Mouse (Mus musculus): ENCODE measurements around the gene Slc35e2. TPM values are rescaled to one million over a fixed set of nuclear protein-coding genes. Genes with fewer than 3 reads are reported as not detected.

Gene Slc35e2
- polyA plus RNA-seq, 1 experiment from 2014 or later = 19.9 TPM

GRCm38 (mm10) chr4:155605132-155605531 is 3.9 kb downstream of the Slc35e2 start:
- Histone ChIP-seq H3K27me3 (ENCODE audit: control insufficient read depth, insufficient read depth, low read length) (no peaks in the 10 kb centered on the region), H3K27ac (no peak overlapping the region), H3K36me3 (replicated peaks; ENCODE audit: control insufficient read depth, insufficient read depth) (peaks cover 19% of the 10 kb centered on the region), H3K4me2 (replicated peaks) (no peak overlapping the region), H3K9me3 (ENCODE audit: control insufficient read depth, low read length) (no peaks in the 10 kb centered on the region), H3K4me1 (replicated peaks; ENCODE audit: control insufficient read depth, insufficient read depth, low read length) (peaks cover 14% of the 10 kb centered on the region; the same call in 1 of the 2 replicates), H3K9ac (no peak overlapping the region), H3K4me3 (replicated peaks; ENCODE audit: low read length) (no peak overlapping the region)
- DNase-seq (ENCODE audit: low spot score) = no peak
- 96% methylated on average over 4 of the region's 4 CpGs for WGBS
- no peak for ATAC-seq (ENCODE audit: low FRiP score)

GRCm38 (mm10) chr4:155606825-155607224 is 5.6 kb downstream of the Slc35e2 start:
- no peaks in the 10 kb centered on the region for H3K27me3 ChIP-seq (ENCODE audit: control insufficient read depth, insufficient read depth, low read length)
- ATAC-seq (ENCODE audit: low FRiP score) (no peak), DNase-seq (ENCODE audit: low spot score) (no peak)
- H3K36me3 ChIP-seq (replicated peaks; ENCODE audit: control insufficient read depth, insufficient read depth) = peaks cover 34% of the 10 kb centered on the region
- 73% methylated on average over 2 of the region's 2 CpGs for WGBS
- H3K4me3 ChIP-seq (replicated peaks; ENCODE audit: low read length) = no peak overlapping the region
- H3K9me3 ChIP-seq (ENCODE audit: control insufficient read depth, low read length) = no peaks in the 10 kb centered on the region
- no peak overlapping the region for H3K4me2 ChIP-seq (replicated peaks)
- no peak overlapping the region for H3K9ac ChIP-seq
- no peak overlapping the region for H3K27ac ChIP-seq
- H3K4me1 ChIP-seq (replicated peaks; ENCODE audit: control insufficient read depth, insufficient read depth, low read length) = peaks cover 9% of the 10 kb centered on the region; the same call in 1 of the 2 replicates

- DNase-seq (ENCODE audit: low spot score) (no peak), ATAC-seq (ENCODE audit: low FRiP score) (no peak)
- Histone ChIP-seq H3K27me3 (ENCODE audit: control insufficient read depth, insufficient read depth, low read length) (no peaks in the 10 kb centered on the region), H3K9ac (no peak overlapping the region), H3K9me3 (ENCODE audit: control insufficient read depth, low read length) (no peaks in the 10 kb centered on the region), H3K4me1 (replicated peaks; ENCODE audit: control insufficient read depth, insufficient read depth, low read length) (no peaks in the 10 kb centered on the region), H3K27ac (no peak overlapping the region), H3K4me3 (replicated peaks; ENCODE audit: low read length) (no peak overlapping the region), H3K36me3 (replicated peaks; ENCODE audit: control insufficient read depth, insufficient read depth) (peaks cover 71% of the 10 kb centered on the region), H3K4me2 (replicated peaks) (no peak overlapping the region)
- WGBS = 91% methylated on average over 3 of the region's 3 CpGs
Observed at GRCm38 (mm10) chr4:155611860-155612259, 10.6 kb downstream of the Slc35e2 start.

- ATAC-seq (ENCODE audit: low FRiP score) (no peak), DNase-seq (ENCODE audit: low spot score) (no peak)
- WGBS = 98% methylated on average over 3 of the region's 3 CpGs
Observed at GRCm38 (mm10) chr4:155613264-155613663, 12.0 kb downstream of the Slc35e2 start.

GRCm38 (mm10) chr4:155618321-155618720 is 17.1 kb downstream of the Slc35e2 start:
- no peak overlapping the region for H3K27ac ChIP-seq
- no peak for DNase-seq (ENCODE audit: low spot score)
- H3K36me3 ChIP-seq (replicated peaks; ENCODE audit: control insufficient read depth, insufficient read depth) = peaks cover 83% of the 10 kb centered on the region
- H3K4me3 ChIP-seq (replicated peaks; ENCODE audit: low read length) = no peak overlapping the region
- H3K9me3 ChIP-seq (ENCODE audit: control insufficient read depth, low read length) = no peaks in the 10 kb centered on the region
- H3K4me2 ChIP-seq (replicated peaks) = no peak overlapping the region
- ATAC-seq (ENCODE audit: low FRiP score) = no peak
- H3K27me3 ChIP-seq (ENCODE audit: control insufficient read depth, insufficient read depth, low read length) = no peaks in the 10 kb centered on the region
- no peak overlapping the region for H3K9ac ChIP-seq
- peaks cover under 1% of the 10 kb centered on the region; the same call in 1 of the 2 replicates for H3K4me1 ChIP-seq (replicated peaks; ENCODE audit: control insufficient read depth, insufficient read depth, low read length)
- 94% methylated on average over 5 of the region's 5 CpGs for WGBS

More at GRCm38 (mm10) chr4:155613264-155613663, 12.0 kb downstream of the Slc35e2 start:
- Histone ChIP-seq H3K27me3 (ENCODE audit: control insufficient read depth, insufficient read depth, low read length) (no peaks in the 10 kb centered on the region), H3K27ac (no peak overlapping the region), H3K4me2 (replicated peaks) (no peak overlapping the region), H3K36me3 (replicated peaks; ENCODE audit: control insufficient read depth, insufficient read depth) (peaks cover 85% of the 10 kb centered on the region), H3K9me3 (ENCODE audit: control insufficient read depth, low read length) (no peaks in the 10 kb centered on the region), H3K4me3 (replicated peaks; ENCODE audit: low read length) (no peak overlapping the region), H3K4me1 (replicated peaks; ENCODE audit: control insufficient read depth, insufficient read depth, low read length) (no peaks in the 10 kb centered on the region), H3K9ac (no peak overlapping the region)

- Histone ChIP-seq H3K27ac (peak within 1 kb of the TSS; percentile 89), H3K9ac (peak within 1 kb of the TSS; percentile 76), H3K36me3 (replicated peaks; ENCODE audit: control insufficient read depth, insufficient read depth) (peaks cover 53% of the 10 kb centered on the region), H3K4me3 (replicated peaks; ENCODE audit: low read length) (peak within 1 kb of the TSS; percentile 87), H3K4me1 (replicated peaks; ENCODE audit: control insufficient read depth, insufficient read depth, low read length) (peaks cover 12% of the 10 kb centered on the region), H3K27me3 (ENCODE audit: control insufficient read depth, insufficient read depth, low read length) (no peaks in the 10 kb centered on the region), H3K4me2 (replicated peaks) (peak within 1 kb of the TSS; percentile 75), H3K9me3 (ENCODE audit: control insufficient read depth, low read length) (no peaks in the 10 kb centered on the region)
- DNase-seq (ENCODE audit: low spot score) (peak; percentile 100), ATAC-seq (ENCODE audit: low FRiP score) (peak; percentile 100)
- under 1% methylated on average over 75 of the region's 84 CpGs for WGBS
Observed at GRCm38 (mm10) chr4:155624338-155625291, 23.4 kb downstream of the Slc35e2 start, which contains the start of gene Cdk11b. TSS of gene Cdk11b (plus strand) at chr4:155624854.

GRCm38 (mm10) chr4:155630267-155630666 is 29.1 kb downstream of the Slc35e2 start:
- ATAC-seq (ENCODE audit: low FRiP score) (no peak), DNase-seq (ENCODE audit: low spot score) (no peak)
- Histone ChIP-seq H3K36me3 (replicated peaks; ENCODE audit: control insufficient read depth, insufficient read depth) (peaks cover 83% of the 10 kb centered on the region), H3K4me3 (replicated peaks; ENCODE audit: low read length) (no peak overlapping the region), H3K27me3 (ENCODE audit: control insufficient read depth, insufficient read depth, low read length) (no peaks in the 10 kb centered on the region), H3K9ac (no peak overlapping the region), H3K4me1 (replicated peaks; ENCODE audit: control insufficient read depth, insufficient read depth, low read length) (peaks cover 3% of the 10 kb centered on the region), H3K27ac (no peak overlapping the region), H3K9me3 (ENCODE audit: control insufficient read depth, low read length) (no peaks in the 10 kb centered on the region), H3K4me2 (replicated peaks) (no peak overlapping the region)
- 91% methylated on average over 6 of the region's 6 CpGs for WGBS

GRCm38 (mm10) chr4:155635766-155636499 is 34.7 kb downstream of the Slc35e2 start:
- Histone ChIP-seq H3K4me2 (replicated peaks) (no peak overlapping the region), H3K9me3 (ENCODE audit: control insufficient read depth, low read length) (no peaks in the 10 kb centered on the region), H3K27ac (no peak overlapping the region), H3K27me3 (ENCODE audit: control insufficient read depth, insufficient read depth, low read length) (no peaks in the 10 kb centered on the region), H3K4me1 (replicated peaks; ENCODE audit: control insufficient read depth, insufficient read depth, low read length) (no peaks in the 10 kb centered on the region), H3K36me3 (replicated peaks; ENCODE audit: control insufficient read depth, insufficient read depth) (peaks cover 94% of the 10 kb centered on the region), H3K4me3 (replicated peaks; ENCODE audit: low read length) (no peak overlapping the region), H3K9ac (no peak overlapping the region)
- ATAC-seq (ENCODE audit: low FRiP score) (no peak), DNase-seq (ENCODE audit: low spot score) (no peak)

GRCm38 (mm10) chr4:155643531-155643930 is 42.3 kb downstream of the Slc35e2 start:
- WGBS = 94% methylated on average over 1 of the region's 1 CpGs
- Histone ChIP-seq H3K9ac (no peak overlapping the region), H3K27me3 (ENCODE audit: control insufficient read depth, insufficient read depth, low read length) (no peaks in the 10 kb centered on the region), H3K4me3 (replicated peaks; ENCODE audit: low read length) (no peak overlapping the region), H3K4me1 (replicated peaks; ENCODE audit: control insufficient read depth, insufficient read depth, low read length) (no peaks in the 10 kb centered on the region), H3K9me3 (ENCODE audit: control insufficient read depth, low read length) (no peaks in the 10 kb centered on the region), H3K36me3 (replicated peaks; ENCODE audit: control insufficient read depth, insufficient read depth) (peaks cover 95% of the 10 kb centered on the region), H3K27ac (no peak overlapping the region), H3K4me2 (replicated peaks) (no peak overlapping the region)
- ATAC-seq (ENCODE audit: low FRiP score) (no peak), DNase-seq (ENCODE audit: low spot score) (no peak)
